Mouse (Mus musculus) neural tube, embryonic 13.5 days (tissue): Measurements from ENCODE around the gene H1foo. TPM values are rescaled to one million over a fixed set of nuclear protein-coding genes. Genes with fewer than 3 reads are reported as not detected.

Experiments used
- ATAC-seq: fragments of 200-750 bp; cut with Nextera tagmentation; 2 replicates; pipeline ENCODE4 v1.8.0; 2017; ENCODE audit warnings: low read depth, mild to moderate bottlenecking, moderate TSS enrichment, moderate library complexity
- H3K27ac ChIP-seq: fragments of 300-500 bp; sonication (generic); replicated peaks from 2 replicates; pipeline ENCODE4 v1.5.1; 2015; ENCODE audit warnings: moderate library complexity, mild to moderate bottlenecking, inconsistent platforms
- H3K27me3 ChIP-seq: fragments of 300-500 bp; sonication (generic); 2 replicates; pipeline ENCODE4 v1.6.1; 2015; ENCODE audit warnings: mild to moderate bottlenecking, inconsistent platforms
- H3K36me3 ChIP-seq: fragments of 300-500 bp; sonication (generic); 2 replicates; pipeline ENCODE4 v1.6.1; 2015; ENCODE audit warnings: mild to moderate bottlenecking, inconsistent platforms
- H3K4me1 ChIP-seq: fragments of 300-500 bp; sonication (generic); replicated peaks from 2 replicates; pipeline ENCODE4 v1.6.1; 2015; ENCODE audit warnings: inconsistent platforms
- H3K4me2 ChIP-seq: fragments of 300-500 bp; sonication (generic); 2 replicates; pipeline ENCODE4 v1.6.1; 2015; ENCODE audit warnings: inconsistent platforms, mild to moderate bottlenecking, moderate library complexity
- H3K4me3 ChIP-seq: fragments of 300-500 bp; sonication (generic); 2 replicates; pipeline ENCODE4 v1.5.1; 2015; ENCODE audit warnings: mild to moderate bottlenecking, inconsistent platforms
- H3K9ac ChIP-seq: fragments of 300-500 bp; sonication (generic); 2 replicates; pipeline ENCODE4 v1.6.1; 2015; ENCODE audit warnings: moderate library complexity, mild to moderate bottlenecking, inconsistent platforms
- H3K9me3 ChIP-seq: fragments of 300-500 bp; sonication (generic); 2 replicates; pipeline ENCODE4 v1.6.1; 2016; ENCODE audit warnings: inconsistent platforms
- WGBS: fragments of 180-500 bp; shearing (Covaris S2); methylation state at CpG from one replicate; pipeline ENCODE4 v1.1.7; 2015; 5-methylcytosine and 5-hydroxymethylcytosine counted together
- polyA plus RNA-seq: library from polyadenylated mRNA; unstranded; fragments of >200 nt; fragmentation: Nextera tagmentation; extraction: Ambion mirVana; gene quantifications from 2 replicates; pipeline ENCODE4 v1.2.1, GENCODE M21; 2015

H1foo gene
- polyA plus RNA-seq, 1 experiment from 2014 or later: not detected

- Histone ChIP-seq H3K9me3 (no peaks in the 10 kb centered on the region), H3K4me1 (peaks cover 67% of the 10 kb centered on the region), H3K4me3 (peak overlapping the region; percentile 53), H3K36me3 (no peaks in the 10 kb centered on the region), H3K9ac (peak overlapping the region; percentile 60), H3K27me3 (peaks cover 50% of the 10 kb centered on the region), H3K27ac (peak overlapping the region; percentile 54), H3K4me2 (peak overlapping the region; percentile 82)
- no peak for ATAC-seq
- 24% methylated on average over 13 of the region's 13 CpGs for WGBS
Observed at GRCm38 (mm10) chr6:115991108-115991880, 46.6 kb downstream of the H1foo start.

GRCm38 (mm10) chr6:115991881-115992620, 47.3 kb downstream of the H1foo start:
- no peak for ATAC-seq
- 25% methylated on average over 10 of the region's 10 CpGs for WGBS
- peaks cover 55% of the 10 kb centered on the region for H3K27me3 ChIP-seq
- peak overlapping the region; percentile 82 for H3K4me2 ChIP-seq
- H3K9ac ChIP-seq: peak overlapping the region; percentile 60
- no peaks in the 10 kb centered on the region for H3K9me3 ChIP-seq
- peak overlapping the region; percentile 53 for H3K4me3 ChIP-seq
- no peaks in the 10 kb centered on the region for H3K36me3 ChIP-seq
- peak overlapping the region; percentile 54 for H3K27ac ChIP-seq
- H3K4me1 ChIP-seq: peaks cover 67% of the 10 kb centered on the region

GRCm38 (mm10) chr6:115992981-115993380, 48.2 kb downstream of the H1foo start:
- Histone ChIP-seq H3K9ac (peak overlapping the region; percentile 70), H3K4me3 (peak overlapping the region; percentile 53), H3K27me3 (peaks cover 56% of the 10 kb centered on the region), H3K4me1 (peaks cover 67% of the 10 kb centered on the region), H3K36me3 (no peaks in the 10 kb centered on the region), H3K4me2 (peak overlapping the region; percentile 82), H3K27ac (peak overlapping the region; percentile 64; the same call in 1 of the 2 replicates), H3K9me3 (no peaks in the 10 kb centered on the region)
- no peak for ATAC-seq
- WGBS: 36% methylated on average over 6 of the region's 6 CpGs

GRCm38 (mm10) chr6:115993463-115994145, 48.9 kb downstream of the H1foo start:
- Histone ChIP-seq H3K27ac (peak overlapping the region; percentile 64), H3K9me3 (no peaks in the 10 kb centered on the region), H3K27me3 (peaks cover 56% of the 10 kb centered on the region), H3K4me1 (peaks cover 73% of the 10 kb centered on the region), H3K4me2 (peak overlapping the region; percentile 82), H3K36me3 (no peaks in the 10 kb centered on the region), H3K9ac (peak overlapping the region; percentile 70), H3K4me3 (peak overlapping the region; percentile 53)
- no peak for ATAC-seq
- 3% methylated on average over 86 of the region's 86 CpGs for WGBS

GRCm38 (mm10) chr6:115994146-115994876, 49.6 kb downstream of the H1foo start:
- Histone ChIP-seq H3K36me3 (no peaks in the 10 kb centered on the region), H3K27ac (peak overlapping the region; percentile 59), H3K4me2 (peak overlapping the region; percentile 82), H3K9ac (peak overlapping the region; percentile 70), H3K27me3 (peaks cover 56% of the 10 kb centered on the region), H3K9me3 (no peaks in the 10 kb centered on the region), H3K4me3 (peak overlapping the region; percentile 53), H3K4me1 (peaks cover 74% of the 10 kb centered on the region)
- ATAC-seq: peak; percentile 38
- WGBS: under 1% methylated on average over 82 of the region's 93 CpGs

- Histone ChIP-seq H3K9ac (peak within 1 kb of the TSS; percentile 70), H3K36me3 (no peaks in the 10 kb centered on the region), H3K4me2 (peak within 1 kb of the TSS; percentile 82), H3K4me3 (peak within 1 kb of the TSS; percentile 53), H3K9me3 (no peaks in the 10 kb centered on the region), H3K27me3 (peaks cover 56% of the 10 kb centered on the region), H3K4me1 (peaks cover 67% of the 10 kb centered on the region), H3K27ac (peak within 1 kb of the TSS; percentile 59)
- under 1% methylated on average over 34 of the region's 51 CpGs for WGBS
- peak; percentile 45 for ATAC-seq
Observed at GRCm38 (mm10) chr6:115994877-115995520, 50.3 kb downstream of the H1foo start, which contains the start of gene Plxnd1. TSS of gene Plxnd1 (minus strand) at chr6:115995005.

GRCm38 (mm10) chr6:115995531-115995941, 50.8 kb downstream of the H1foo start:
- peaks cover 54% of the 10 kb centered on the region for H3K27me3 ChIP-seq
- H3K4me3 ChIP-seq: no peak overlapping the region; the same call in 1 of the 2 replicates
- 0 out of 2 replicates have a peak overlapping the region, but pooled peaks have one; percentile 7 for H3K27ac ChIP-seq
- no peak overlapping the region for H3K9ac ChIP-seq
- ATAC-seq: no peak
- 57% methylated on average over 4 of the region's 4 CpGs for WGBS
- peaks cover 67% of the 10 kb centered on the region for H3K4me1 ChIP-seq
- no peaks in the 10 kb centered on the region for H3K36me3 ChIP-seq
- H3K9me3 ChIP-seq: no peaks in the 10 kb centered on the region
- peak overlapping the region; percentile 82 for H3K4me2 ChIP-seq

GRCm38 (mm10) chr6:115996171-115996851, 51.6 kb downstream of the H1foo start:
- Histone ChIP-seq H3K4me2 (no peak overlapping the region), H3K36me3 (no peaks in the 10 kb centered on the region), H3K4me1 (peaks cover 64% of the 10 kb centered on the region), H3K9me3 (no peaks in the 10 kb centered on the region), H3K27ac (0 out of 2 replicates have a peak overlapping the region, but pooled peaks have one; percentile 15), H3K4me3 (no peak overlapping the region), H3K27me3 (peaks cover 48% of the 10 kb centered on the region), H3K9ac (no peak overlapping the region)
- no peak for ATAC-seq
- WGBS: 35% methylated on average over 6 of the region's 6 CpGs

- Histone ChIP-seq H3K27ac (peak overlapping the region; percentile 49; the same call in 1 of the 2 replicates), H3K9ac (no peak overlapping the region), H3K27me3 (peaks cover 33% of the 10 kb centered on the region), H3K4me3 (no peak overlapping the region), H3K9me3 (no peaks in the 10 kb centered on the region), H3K36me3 (no peaks in the 10 kb centered on the region), H3K4me2 (no peak overlapping the region), H3K4me1 (peaks cover 53% of the 10 kb centered on the region)
- 23% methylated on average over 3 of the region's 3 CpGs for WGBS
- no peak for ATAC-seq
Observed at GRCm38 (mm10) chr6:115997726-115998311, 53.1 kb downstream of the H1foo start.

- Histone ChIP-seq H3K4me3 (no peak overlapping the region), H3K36me3 (no peaks in the 10 kb centered on the region), H3K4me2 (no peak overlapping the region), H3K27ac (no peak overlapping the region), H3K9ac (no peak overlapping the region), H3K27me3 (peaks cover 24% of the 10 kb centered on the region), H3K9me3 (no peaks in the 10 kb centered on the region), H3K4me1 (peaks cover 43% of the 10 kb centered on the region)
- 77% methylated on average over 7 of the region's 7 CpGs for WGBS
- no peak for ATAC-seq
Observed at GRCm38 (mm10) chr6:115998758-115999157, 54.0 kb downstream of the H1foo start.
